17 mouse cellular contexts compared by ENCODE assay signal in genomic region chr12:55798745-55799144, GRCm38 (mm10). TPM values are rescaled to one million over a fixed set of nuclear protein-coding genes. Genes with fewer than 3 reads are reported as not detected.
DNase-seq lines count a peak whose midpoint lies in the region; TF ChIP-seq lines count a peak whose summit lies in the region.
"Had no signal": no experiment of that assay in that cellular context is flagged by ENCODE, and none has a peak within 500 bp of the region (broad histone marks: within the 10 kb centered on the region; RNA-seq: fewer than 3 reads in every experiment).

No protein-coding gene starts in this region.

- no peak overlapping the region for H3K4me3 ChIP-seq in gastrocnemius, adult 2 months
- H3K4me3 ChIP-seq: embryonic facial prominence, embryonic 10.5 days; embryonic facial prominence, embryonic 12.5 days; forebrain, embryonic 13.5 days; forebrain, embryonic 15.5 days had no signal

- intact Hi-C loops in gastrocnemius, adult 2 months (cut with DNase I) = no loop called here
- intact Hi-C loops in left cerebral cortex, postnatal 10 days (cut with DNase I) = no loop called here

- H3K27ac ChIP-seq in gastrocnemius, adult 2 months = peak overlapping the region; percentile 16; the same call in 1 of the 2 replicates
- H3K27ac ChIP-seq: embryonic facial prominence, embryonic 10.5 days; embryonic facial prominence, embryonic 12.5 days; forebrain, embryonic 13.5 days; forebrain, embryonic 15.5 days had no signal

- TF ChIP-seq CTCF in gastrocnemius, adult 2 months (IDR thresholded peaks at IDR 0.05) = no peak

- peak; percentile 27 for DNase-seq in adrenal gland, adult 2 months
- DNase-seq in adrenal gland, postnatal 10 days = no peak
- DNase-seq in gastrocnemius, adult 2 months = no peak
- no peak for DNase-seq in gastrocnemius, postnatal 10 days
- peak; percentile 83 for DNase-seq in 416B (ENCODE audit: low read depth)
- no peak for DNase-seq in left cerebral cortex, postnatal 10 days (ENCODE audit: extremely low spot score in 1 of 2, low spot score in 2 of 2)
- DNase-seq: adrenal gland, postnatal 25 days; cerebellum, adult 11-12 months; cerebellum, adult 2 months; cerebellum, adult 9-10 months; cerebellum, postnatal 10 days; cerebellum, postnatal 25 days; forebrain, postnatal 0 days had no signal

RNA-seq across cellular contexts. Expression of gene Ralgapa1, which starts 22.2 kb away (rescaled TPM):
- total RNA-seq in adrenal gland, adult 2 months (2021) = 10 to 100 TPM; 52.5 to 83.6 TPM
- polyA plus RNA-seq in adrenal gland, adult 2 months (2012; rRNA removed) = 22.2 and 22.7 TPM in 2 replicates
- total RNA-seq in adrenal gland, postnatal 10 days (2021) = 10 to 100 TPM; 55.1 to 63.8 TPM
- total RNA-seq in gastrocnemius, adult 2 months (2021) = 10 to 100 TPM; 37.7 to 44.1 TPM
- total RNA-seq in gastrocnemius, postnatal 10 days (2021) = 10 to 100 TPM; 33.2 to 39.5 TPM
- 100 to 1,000 TPM; 111 to 120 TPM for total RNA-seq in left cerebral cortex, postnatal 10 days (2021)

RNA-seq across cellular contexts. Expression of gene Brms1l, which starts 37.4 kb away (rescaled TPM):
- 10 to 100 TPM; 36.3 to 39.8 TPM for total RNA-seq in adrenal gland, adult 2 months (2021)
- 5.1 and 5.6 TPM in 2 replicates for polyA plus RNA-seq in adrenal gland, adult 2 months (2012; rRNA removed)
- total RNA-seq in adrenal gland, postnatal 10 days (2021) = 10 to 100 TPM; 28.2 to 38.0 TPM
- total RNA-seq in gastrocnemius, adult 2 months (2021) = 10 to 100 TPM; 17.9 to 22.7 TPM
- total RNA-seq in gastrocnemius, postnatal 10 days (2021) = 10 to 100 TPM; 15.4 to 22.2 TPM
- total RNA-seq in left cerebral cortex, postnatal 10 days (2021) = 10 to 100 TPM; 57.7 to 65.7 TPM

Comparison
In these comparisons a context has a peak if more than half of its experiments do, and no peak if none do; other contexts are left out.
1. DNase-seq: peak in adrenal gland, adult 2 months (single experiment) and 416B (single experiment); none in adrenal gland, postnatal 10 days (single experiment), gastrocnemius, adult 2 months (single experiment), gastrocnemius, postnatal 10 days (single experiment) and left cerebral cortex, postnatal 10 days (0 of 2).